Mouse (Mus musculus) left cerebral cortex, postnatal 36 days (tissue): ENCODE data around the gene Eif3i. TPM values are rescaled to one million over a fixed set of nuclear protein-coding genes. Genes with fewer than 3 reads are reported as not detected.

Experiments used
- DNase-seq, 2 experiments: peaks; one replicate each; pipeline ENCODE4 v3.0.0; 2021 to 2022; ENCODE audit warnings: low spot score in 2 of 2, mixed read lengths in 1 of 2
- intact Hi-C: fragments of 180-260 bp; cut with DNase I; formaldehyde crosslinking; loops from one replicate; pipeline ENCODE4 v1.15.1; 2025
- total RNA-seq, 2 experiments: library from RNA; stranded (reverse); gene quantifications; 2 replicates each; pipeline ENCODE4 v1.2.3; 2021

Gene Eif3i
- total RNA-seq: 100 to 1,000 TPM; 121 to 140 TPM

- peak; percentile 85 for DNase-seq
- intact Hi-C loops: no loop called here
Measured at GRCm38 (mm10) chr4:129600233-129601158, at the start of gene Eif3i, which contains the start of gene Tmem234. Gene Eif3i (minus strand): TSS chr4:129600648. Gene Tmem234 (plus strand): TSS chr4:129600668.

GRCm38 (mm10) chr4:129648656-129649055, 48.2 kb upstream of the Eif3i start:
- intact Hi-C loops: no loop called here
- no peak for DNase-seq

- intact Hi-C loops: no loop called here
- DNase-seq: no peak
Measured at GRCm38 (mm10) chr4:129645204-129645603, 44.8 kb upstream of the Eif3i start.

GRCm38 (mm10) chr4:129641756-129642155, 41.3 kb upstream of the Eif3i start:
- no peak for DNase-seq
- intact Hi-C loops: loop anchor here (2.0 to 5.0 kb wide), 2 partner anchors 17 to 51 kb away; no protein-coding TSS in a partner anchor

- DNase-seq: peak; percentile 97 to 98
- intact Hi-C loops: loop anchor here (2.0 to 5.0 kb wide), 2 partner anchors 16 to 51 kb away; no protein-coding TSS in a partner anchor
Measured at GRCm38 (mm10) chr4:129640638-129641467, 40.4 kb upstream of the Eif3i start, which contains the start of gene Txlna. Gene Txlna (minus strand): TSS chr4:129641065.

- intact Hi-C loops: loop anchor here (2.0 to 5.0 kb wide), 2 partner anchors 15 to 52 kb away; no protein-coding TSS in a partner anchor
- DNase-seq: peak in 1 of 2 experiments; percentile 37
Measured at GRCm38 (mm10) chr4:129640101-129640637, 39.7 kb upstream of the Eif3i start.

GRCm38 (mm10) chr4:129639221-129639620, 38.8 kb upstream of the Eif3i start:
- no peak for DNase-seq
- intact Hi-C loops: no loop called here

GRCm38 (mm10) chr4:129633852-129634251, 33.4 kb upstream of the Eif3i start:
- DNase-seq: no peak
- intact Hi-C loops: no loop called here

GRCm38 (mm10) chr4:129631867-129632266, 31.4 kb upstream of the Eif3i start:
- no peak for DNase-seq
- intact Hi-C loops: no loop called here

GRCm38 (mm10) chr4:129630944-129631343, 30.5 kb upstream of the Eif3i start:
- intact Hi-C loops: no loop called here
- DNase-seq: no peak

GRCm38 (mm10) chr4:129626035-129626434, 25.6 kb upstream of the Eif3i start:
- intact Hi-C loops: no loop called here
- no peak for DNase-seq

GRCm38 (mm10) chr4:129625496-129625895, 25.0 kb upstream of the Eif3i start:
- DNase-seq: no peak
- intact Hi-C loops: loop anchor here (2.0 kb wide), 1 partner anchor 15 kb away; the partner anchor contains the start of gene Txlna

GRCm38 (mm10) chr4:129625029-129625370, 24.6 kb upstream of the Eif3i start:
- peak; percentile 58 to 62 for DNase-seq
- intact Hi-C loops: loop anchor here (2.0 kb wide), 1 partner anchor 16 kb away; the partner anchor contains the start of gene Txlna

- peak; percentile 88 to 89 for DNase-seq
- intact Hi-C loops: loop anchor here (2.0 kb wide), 1 partner anchor 16 kb away; the partner anchor contains the start of gene Txlna
Measured at GRCm38 (mm10) chr4:129624281-129625028, 24.0 kb upstream of the Eif3i start.

- DNase-seq: peak; percentile 65
- intact Hi-C loops: loop anchor here (2.0 kb wide), 1 partner anchor 17 kb away; the partner anchor contains the start of gene Txlna
Measured at GRCm38 (mm10) chr4:129623681-129624091, 23.2 kb upstream of the Eif3i start, which contains the start of gene Ccdc28b. Gene Ccdc28b (minus strand): TSS chr4:129623947.

- intact Hi-C loops: no loop called here
- DNase-seq: no peak
Measured at GRCm38 (mm10) chr4:129622803-129623535, 22.5 kb upstream of the Eif3i start.

GRCm38 (mm10) chr4:129622120-129622802, 21.8 kb upstream of the Eif3i start:
- intact Hi-C loops: no loop called here
- no peak for DNase-seq
